Mouse (Mus musculus) frontal cortex, postnatal 25 days (tissue): ENCODE measurements around the gene Tmem95.
A peak's percentile ranks its signal among the peaks of the same experiment; 100 is the strongest.

Experiments
- DNase-seq, 2 experiments: peaks; one replicate each; pipeline ENCODE4 v3.0.0; 2022; ENCODE audit warnings: low spot score in 2 of 2

The Tmem95 gene

DNA sequence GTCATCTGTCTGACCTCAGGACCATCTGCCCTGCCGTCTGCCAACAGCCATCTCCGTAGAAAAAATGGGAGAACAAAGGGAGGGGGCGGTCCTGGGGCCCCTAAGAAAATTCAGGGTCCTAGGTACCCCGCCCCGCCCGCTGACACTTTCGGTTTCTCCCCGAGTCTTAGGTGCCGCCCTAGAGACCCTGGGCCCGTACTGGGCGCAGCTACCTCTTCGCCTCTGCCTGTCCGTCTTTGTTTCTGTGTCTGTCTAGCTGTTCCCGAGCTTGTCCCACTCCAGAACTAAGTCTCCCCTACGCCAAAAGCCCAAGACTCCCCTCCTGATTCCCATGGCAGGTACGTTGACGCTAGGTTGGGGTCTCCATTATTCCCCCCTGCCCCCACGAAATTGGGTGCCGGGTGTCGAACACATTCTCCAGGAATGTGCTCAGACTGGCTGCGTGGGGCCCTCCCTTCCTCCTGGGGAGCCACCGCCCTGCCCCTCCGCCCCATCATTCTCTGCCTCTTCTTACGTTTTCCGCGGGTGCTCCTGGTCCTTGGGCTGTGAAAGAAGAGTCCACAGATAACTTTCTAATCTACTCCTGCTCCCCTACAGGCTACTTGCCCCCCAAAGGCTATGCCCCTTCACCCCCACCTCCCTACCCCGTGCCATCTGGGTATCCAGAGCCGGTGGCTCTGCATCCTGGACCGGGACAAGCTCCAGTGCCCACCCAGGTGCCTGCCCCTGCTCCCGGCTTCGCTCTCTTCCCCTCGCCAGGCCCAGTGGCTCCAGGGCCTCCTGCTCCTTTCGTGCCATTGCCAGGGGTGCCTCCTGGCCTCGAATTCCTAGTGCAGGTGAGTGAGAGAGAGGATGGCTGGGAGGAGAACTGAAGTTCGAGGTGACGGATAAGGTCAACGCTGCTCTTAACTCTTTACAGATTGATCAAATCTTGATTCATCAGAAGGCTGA, 30.8 kb downstream of the Tmem95 start:
- no peak for DNase-seq

DNA sequence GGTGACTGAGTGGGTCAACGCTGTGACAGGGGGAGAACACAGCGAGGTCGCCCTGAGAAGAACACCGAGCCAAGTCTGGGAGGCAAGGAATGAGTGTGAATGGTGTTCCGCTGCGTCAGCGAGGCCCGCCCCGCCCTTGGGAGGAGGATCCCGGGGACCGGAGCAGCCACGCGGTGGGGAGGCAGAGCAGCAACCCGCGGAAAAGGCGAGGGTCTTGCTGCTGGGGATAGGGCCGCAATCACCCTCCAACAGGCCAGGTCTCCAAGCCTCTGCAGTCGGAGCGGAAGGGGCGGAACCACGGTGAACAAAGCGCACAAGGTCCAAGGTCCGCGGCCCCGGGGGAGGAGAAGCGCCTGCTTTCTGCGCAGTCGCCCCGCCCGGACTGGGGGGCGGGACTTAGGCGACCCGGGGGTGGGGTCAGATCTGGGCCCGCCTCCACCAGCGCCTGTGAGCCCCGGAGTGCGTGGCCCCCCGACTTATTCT, 31.6 kb downstream of the Tmem95 start, which contains the start of gene Plscr3:
Gene Plscr3 (plus strand): TSS at position 179 of the 483 bp plus-strand sequence.
- DNase-seq = peak; percentile 72 to 77

DNA sequence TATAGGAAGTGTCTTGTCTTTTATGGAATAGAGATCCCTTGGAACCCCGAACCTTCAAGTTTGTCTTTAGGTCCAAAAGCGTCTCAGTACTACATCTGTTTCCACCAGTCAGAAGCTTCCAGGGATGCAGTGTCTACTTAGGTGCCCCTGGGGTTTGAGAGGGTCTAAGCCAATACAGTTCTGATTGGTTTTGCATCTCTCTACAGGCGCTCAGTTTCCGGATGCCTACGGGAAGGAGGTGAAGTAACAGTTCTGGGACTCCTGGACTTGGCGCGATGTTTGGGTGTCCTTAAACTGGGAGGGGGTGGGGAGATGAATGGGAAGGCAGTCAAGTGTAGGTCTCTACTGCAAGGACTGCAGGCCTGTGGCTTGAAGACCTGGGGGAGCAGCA, 39.1 kb downstream of the Tmem95 start:
- DNase-seq = no peak

DNA sequence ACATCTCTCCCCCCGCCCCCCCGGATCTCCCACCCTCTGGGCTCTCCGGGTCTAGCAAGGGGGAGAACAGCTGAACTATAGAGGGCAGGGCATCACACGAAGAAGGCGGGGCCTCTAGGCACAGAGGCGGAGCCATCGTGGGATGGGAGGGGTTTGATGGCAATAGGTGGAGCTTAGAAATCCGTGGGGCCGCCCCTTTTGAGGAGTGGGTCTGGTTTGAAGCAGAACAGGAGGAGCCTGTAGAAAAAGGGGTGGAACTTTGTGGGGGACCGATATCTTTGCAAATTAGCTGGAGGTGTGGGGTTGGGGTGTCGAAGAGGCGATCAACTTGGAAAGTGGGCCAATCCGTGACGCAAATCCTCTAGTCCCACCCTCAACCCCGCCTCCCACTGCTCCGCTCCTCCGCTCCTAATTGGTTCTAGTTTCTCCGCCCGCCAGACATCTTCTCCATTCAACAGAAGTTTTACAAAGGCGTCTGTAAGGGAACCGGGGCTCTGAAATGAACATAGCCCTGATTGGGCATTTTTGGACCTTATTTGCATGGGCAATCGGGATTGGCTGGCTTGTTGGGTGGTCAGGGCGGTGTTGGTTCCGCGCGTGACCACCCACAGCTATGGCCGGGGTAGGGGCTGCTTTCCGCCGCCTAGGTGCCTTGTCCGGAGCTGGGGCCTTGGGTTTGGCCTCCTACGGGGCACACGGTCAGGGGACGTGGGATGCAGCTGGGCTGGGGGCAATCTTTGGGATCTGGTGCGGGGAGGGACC, 39.7 kb downstream of the Tmem95 start, which contains the start of gene Tmem256:
Gene Tmem256 (plus strand): TSS at position 563 of the 762 bp plus-strand sequence.
- peak; percentile 86 to 93 for DNase-seq

DNA sequence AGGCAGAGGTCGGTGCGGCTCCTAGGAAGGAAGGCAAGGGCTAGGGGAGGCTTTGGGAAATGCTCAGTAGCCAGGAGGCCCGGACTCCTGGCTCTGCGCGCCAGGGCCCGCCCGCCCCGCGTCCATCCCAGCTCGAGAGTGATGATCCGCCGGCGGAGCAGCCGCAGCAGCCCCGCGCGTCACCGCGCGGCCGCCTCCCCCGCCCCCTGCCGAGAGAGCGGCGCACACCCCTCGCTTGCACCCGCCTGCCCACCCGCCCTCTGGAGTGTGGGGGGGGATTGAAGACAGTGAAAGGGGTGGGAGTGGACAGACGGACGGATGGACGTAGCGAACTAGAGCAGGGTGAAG, 40.2 kb downstream of the Tmem95 start, which contains the start of gene Nlgn2:
Gene Nlgn2 (minus strand): TSS at position 181 of the 348 bp plus-strand sequence.
- DNase-seq = no peak

DNA sequence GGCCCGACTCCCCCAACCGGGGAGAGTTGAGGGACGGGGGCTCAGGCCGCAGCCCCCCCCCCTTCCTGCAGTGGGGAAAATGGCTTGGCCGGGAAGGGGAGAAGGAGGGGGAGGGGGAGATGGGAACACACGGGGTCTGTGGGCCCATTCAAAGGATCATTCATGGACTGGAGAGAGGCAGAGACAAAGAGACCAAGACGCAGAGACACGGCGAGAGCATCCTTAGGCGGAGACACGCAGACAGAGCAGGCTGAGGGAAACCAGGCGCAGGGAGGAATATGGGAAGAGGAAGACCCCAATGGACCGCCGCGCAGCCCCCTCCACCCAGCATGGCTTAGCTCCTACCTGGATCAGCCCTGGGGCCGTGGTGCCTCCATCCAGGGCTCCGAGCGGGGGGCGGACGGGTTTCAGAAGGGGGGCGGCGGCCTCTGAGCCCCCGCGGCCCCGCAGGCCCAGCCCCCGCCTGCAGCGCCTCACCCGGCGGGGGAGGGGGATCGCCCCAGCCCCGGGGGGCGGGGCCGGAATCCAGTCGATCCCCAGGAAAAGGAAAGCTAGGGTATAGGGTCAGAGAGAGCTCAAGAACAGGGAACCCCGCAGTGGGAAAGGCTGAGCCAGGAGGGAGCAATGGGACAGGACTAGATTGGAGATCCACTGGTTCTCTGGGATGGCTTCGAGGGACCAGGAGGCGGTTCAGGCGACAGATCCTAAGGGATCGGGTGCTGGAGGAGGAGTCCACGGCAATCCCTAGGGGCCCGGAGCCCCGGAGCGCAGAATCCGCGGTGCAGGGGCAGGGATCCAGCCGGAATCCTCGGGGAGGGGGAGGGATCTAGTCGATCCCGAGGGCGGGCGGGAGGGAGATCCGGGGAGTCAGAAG, 40.9 kb downstream of the Tmem95 start:
- peak; percentile 25 to 32 for DNase-seq

DNA sequence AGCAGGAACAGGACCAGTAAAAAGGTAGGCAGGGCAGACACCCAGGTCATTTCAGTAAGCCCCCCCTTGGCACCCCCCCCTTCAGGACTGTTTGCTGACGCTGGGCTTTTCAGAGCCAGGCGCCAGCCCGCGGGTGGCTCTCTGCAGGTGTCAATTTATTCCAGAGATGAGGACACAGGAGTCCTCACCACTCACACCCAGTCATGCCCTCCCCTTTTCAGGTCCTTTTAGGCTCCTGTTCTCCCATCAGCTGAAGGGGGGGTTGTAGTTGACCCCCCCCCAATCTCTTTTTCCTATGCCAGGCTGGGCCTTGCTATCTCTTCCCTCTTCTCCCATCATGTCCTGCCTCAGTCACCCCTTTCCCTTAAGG, 41.9 kb downstream of the Tmem95 start:
- no peak for DNase-seq

DNA sequence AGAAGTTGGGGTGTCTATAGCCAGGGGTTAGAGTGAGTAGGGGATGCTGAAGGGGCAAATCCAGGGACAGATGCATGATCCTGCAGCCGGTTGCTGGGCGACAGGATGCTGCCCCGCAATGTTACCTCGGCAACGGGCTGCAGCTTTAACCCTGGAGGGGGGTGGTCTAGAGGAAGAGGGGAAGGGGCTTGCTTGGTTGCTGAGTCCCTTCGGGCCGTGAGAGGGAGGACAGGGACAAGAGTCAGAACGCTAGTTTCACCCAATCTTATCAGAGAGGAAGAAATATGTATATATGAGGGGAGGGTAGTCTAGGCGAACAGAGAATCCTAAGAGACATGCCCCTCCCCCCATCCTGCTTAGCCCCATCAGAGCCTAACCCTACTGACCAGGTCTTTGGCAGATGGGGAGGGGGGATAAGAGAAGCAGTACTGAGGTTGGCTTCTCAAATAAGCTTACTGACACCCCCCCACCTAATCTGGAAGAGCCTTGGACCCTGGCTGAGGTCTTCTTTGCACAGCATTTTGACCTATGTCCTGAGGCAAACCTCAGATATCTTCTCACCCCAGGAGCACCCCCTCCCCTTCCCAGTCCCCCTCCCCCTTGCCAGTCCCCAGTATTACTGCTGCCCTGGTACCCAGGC, 42.4 kb downstream of the Tmem95 start:
- DNase-seq = no peak

DNA sequence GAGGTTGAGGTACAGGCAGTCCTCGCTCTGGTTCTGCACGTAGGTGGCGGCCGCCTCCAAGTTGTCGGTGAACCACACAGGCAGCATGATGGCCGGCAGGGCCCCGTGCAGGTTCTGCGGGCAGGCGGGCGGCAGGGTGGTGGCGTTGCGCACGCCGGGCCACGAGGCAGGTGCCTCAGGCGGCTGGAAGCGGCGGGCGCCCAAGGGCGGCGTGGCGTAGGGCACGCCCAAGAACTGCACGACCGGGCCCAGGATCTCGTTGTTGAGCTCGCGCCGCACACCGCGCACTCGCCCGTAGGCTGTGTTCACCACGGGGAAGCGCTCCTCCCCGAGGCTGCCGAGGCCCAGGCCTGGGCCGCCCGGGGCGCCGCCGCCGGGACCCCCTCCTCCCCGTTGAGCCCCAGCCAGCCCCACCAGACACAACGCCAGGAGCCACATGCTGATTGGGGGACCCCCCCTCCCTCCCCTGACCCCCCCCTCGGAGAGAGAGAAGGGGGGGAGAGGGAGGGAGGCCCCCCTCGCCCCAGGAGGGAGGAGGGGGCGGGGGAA, 43.7 kb downstream of the Tmem95 start:
- DNase-seq = no peak

DNA sequence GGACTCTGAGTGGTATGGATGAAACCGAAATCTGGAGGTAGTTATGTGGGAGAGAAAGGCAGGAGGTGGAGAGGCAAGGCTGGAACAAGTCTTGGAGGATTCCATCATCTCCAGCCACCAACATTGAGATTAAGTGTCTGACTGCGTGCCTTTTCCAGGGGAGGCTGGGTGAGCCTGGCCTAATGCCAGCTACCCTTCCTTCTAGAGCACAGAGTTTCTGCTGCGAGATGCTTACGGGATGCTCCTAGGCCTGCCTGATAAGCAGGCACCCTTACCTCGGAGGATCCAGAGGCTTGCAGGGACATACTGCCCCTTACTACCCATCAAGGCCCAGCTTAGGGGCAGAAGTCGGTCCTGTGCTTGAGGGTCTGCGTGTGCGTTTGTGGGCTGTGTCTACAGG, 44.3 kb downstream of the Tmem95 start:
- DNase-seq = no peak

DNA sequence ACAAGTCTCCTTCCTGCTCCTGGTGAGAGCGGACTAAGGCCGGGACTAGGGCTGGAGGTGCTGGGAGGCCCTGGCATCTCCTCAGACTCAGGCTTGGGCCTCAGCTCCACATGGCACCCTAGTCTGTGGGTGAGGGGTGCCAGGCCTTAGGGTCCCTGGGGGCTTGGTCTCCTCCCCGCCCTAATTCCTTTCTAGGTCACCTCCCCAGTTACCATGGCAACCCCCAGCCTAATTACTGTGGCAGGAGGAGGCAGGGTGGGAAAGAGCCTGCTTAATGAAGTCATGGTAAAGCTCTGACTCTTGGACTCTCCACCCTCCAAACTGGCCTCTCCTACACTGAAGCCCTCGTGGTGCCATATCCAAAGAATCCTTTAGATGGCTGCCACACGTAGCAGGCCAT, 49.0 kb downstream of the Tmem95 start:
- DNase-seq = no peak
